Mouse (Mus musculus) limb, embryonic 11.5 days (tissue): ENCODE results near the gene Trpv4. TPM values are rescaled to one million over a fixed set of nuclear protein-coding genes. Genes with fewer than 3 reads are reported as not detected.

Source experiments
- ATAC-seq: fragments of 200-750 bp; cut with Nextera tagmentation; 2 replicates; pipeline ENCODE4 v1.8.0; 2017; ENCODE audit warnings: low read depth; ENCODE audit not compliant: insufficient number of reproducible peaks, low FRiP score, low TSS enrichment
- DNase-seq: peaks from one replicate; pipeline ENCODE4 v3.0.0-alpha.2; 2015; ENCODE audit warnings: low spot score
- H3K27ac ChIP-seq: fragments of 300-500 bp; sonication (generic); replicated peaks from 2 replicates; pipeline ENCODE4 v1.5.1; 2014; ENCODE audit warnings: low read depth, mild to moderate bottlenecking, low read length
- H3K27me3 ChIP-seq: fragments of 300-500 bp; sonication (generic); 2 replicates; pipeline ENCODE4 v1.6.1; 2014; ENCODE audit warnings: mild to moderate bottlenecking, low read length, mixed read lengths; ENCODE audit not compliant: control insufficient read depth, insufficient read depth
- H3K36me3 ChIP-seq: fragments of 300-500 bp; sonication (generic); 2 replicates; pipeline ENCODE4 v1.6.1; 2014; ENCODE audit warnings: mild to moderate bottlenecking, low read length, moderate library complexity, mixed read lengths; ENCODE audit not compliant: control insufficient read depth, insufficient read depth
- H3K4me1 ChIP-seq: fragments of 300-500 bp; sonication (generic); 2 replicates; pipeline ENCODE4 v1.6.1; 2014; ENCODE audit warnings: low read length, mixed read lengths; ENCODE audit not compliant: control insufficient read depth, insufficient read depth
- H3K4me2 ChIP-seq: fragments of 300-500 bp; sonication (generic); 2 replicates; pipeline ENCODE4 v1.6.1; 2014; ENCODE audit warnings: low read depth, mild to moderate bottlenecking, moderate library complexity; ENCODE audit not compliant: severe bottlenecking
- H3K4me3 ChIP-seq: fragments of 300-500 bp; sonication (generic); 2 replicates; pipeline ENCODE4 v1.5.1; 2014; ENCODE audit warnings: low read depth, low read length
- H3K9ac ChIP-seq: fragments of 300-500 bp; sonication (generic); 2 replicates; pipeline ENCODE4 v1.6.1; 2014; ENCODE audit warnings: mild to moderate bottlenecking, low read length
- H3K9me3 ChIP-seq: fragments of 300-500 bp; sonication (generic); 2 replicates; pipeline ENCODE4 v1.6.1; 2016; ENCODE audit warnings: low read length; ENCODE audit not compliant: control insufficient read depth
- WGBS: fragments of 180-500 bp; shearing (Covaris S2); extraction: QIAGEN DNeasy Blood & Tissue Kit; methylation state at CpG from one replicate; pipeline ENCODE4 v1.1.7; 2014; 5-methylcytosine and 5-hydroxymethylcytosine counted together
- polyA plus RNA-seq: library from polyadenylated mRNA; unstranded; fragments of >200 nt; fragmentation: Nextera tagmentation; extraction: Ambion mirVana; gene quantifications from 2 replicates; pipeline ENCODE4 v1.2.1, GENCODE M21; 2014

The Trpv4 gene
- polyA plus RNA-seq, 1 experiment from 2014 or later: 0.53 TPM

DNA sequence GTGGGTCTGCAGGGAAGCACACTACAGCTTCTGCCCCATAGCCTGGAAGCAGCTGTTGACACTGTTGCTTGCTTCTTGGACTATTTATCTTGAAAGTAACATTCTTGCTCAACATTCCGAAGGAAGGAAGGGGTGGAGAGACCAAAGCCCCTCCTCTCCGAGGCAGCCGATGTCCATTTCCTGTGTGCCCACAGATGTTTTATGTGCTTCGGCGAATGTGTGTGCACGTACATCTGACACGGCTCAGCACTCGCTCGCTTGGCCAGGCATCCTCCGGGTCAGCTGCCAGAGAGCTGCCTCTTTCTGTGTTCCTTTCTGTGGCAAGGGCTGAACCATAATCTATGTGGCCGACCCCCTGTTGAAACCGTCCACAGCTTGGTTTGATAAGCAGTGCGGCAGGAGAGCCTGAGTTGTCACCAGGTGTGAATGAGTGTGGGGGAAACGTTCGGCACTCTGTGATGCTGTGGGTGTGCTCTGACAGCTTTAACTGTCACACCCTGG is 63.4 kb downstream of the Trpv4 start:
- WGBS: 29% methylated on average over 15 of the region's 15 CpGs
- H3K27me3 ChIP-seq: no peaks in the 10 kb centered on the region
- H3K4me2 ChIP-seq: peak overlapping the region; percentile 15; the same call in 1 of the 2 replicates
- no peak overlapping the region for H3K4me3 ChIP-seq
- peak overlapping the region; percentile 65 for H3K27ac ChIP-seq
- no peak overlapping the region for H3K9ac ChIP-seq
- ATAC-seq (no peak), DNase-seq (peak; percentile 58)
- no peaks in the 10 kb centered on the region for H3K36me3 ChIP-seq
- peaks cover 36% of the 10 kb centered on the region for H3K4me1 ChIP-seq
- H3K9me3 ChIP-seq: no peaks in the 10 kb centered on the region

DNA sequence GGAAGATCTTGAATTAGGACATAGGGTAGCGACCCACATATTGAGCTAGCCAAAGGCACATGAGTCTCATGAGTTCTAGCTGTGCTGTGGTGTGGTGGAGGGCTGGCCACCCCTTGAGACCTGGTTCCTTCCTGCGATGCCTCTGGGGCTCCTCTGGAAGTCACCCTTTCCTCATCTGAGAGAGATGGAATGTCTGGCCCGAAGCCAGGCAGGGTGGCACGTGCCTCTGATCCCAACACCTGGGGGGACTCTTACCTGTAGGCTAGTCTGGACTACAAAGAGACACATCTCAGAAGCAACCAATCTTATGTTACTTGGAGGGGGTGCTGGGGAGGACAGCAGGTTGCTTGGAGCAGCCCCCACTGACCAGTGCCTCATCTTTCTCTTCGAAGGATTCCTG is 64.3 kb downstream of the Trpv4 start:
- H3K27ac ChIP-seq: peak overlapping the region; percentile 65; the same call in 1 of the 2 replicates
- no peaks in the 10 kb centered on the region for H3K9me3 ChIP-seq
- no peak overlapping the region for H3K4me3 ChIP-seq
- DNase-seq (no peak), ATAC-seq (no peak)
- H3K4me2 ChIP-seq: 0 out of 2 replicates have a peak overlapping the region, but pooled peaks have one; percentile 15
- WGBS: 90% methylated on average over 5 of the region's 5 CpGs
- H3K36me3 ChIP-seq: no peaks in the 10 kb centered on the region
- no peaks in the 10 kb centered on the region for H3K27me3 ChIP-seq
- no peak overlapping the region for H3K9ac ChIP-seq
- H3K4me1 ChIP-seq: peaks cover 44% of the 10 kb centered on the region

DNA sequence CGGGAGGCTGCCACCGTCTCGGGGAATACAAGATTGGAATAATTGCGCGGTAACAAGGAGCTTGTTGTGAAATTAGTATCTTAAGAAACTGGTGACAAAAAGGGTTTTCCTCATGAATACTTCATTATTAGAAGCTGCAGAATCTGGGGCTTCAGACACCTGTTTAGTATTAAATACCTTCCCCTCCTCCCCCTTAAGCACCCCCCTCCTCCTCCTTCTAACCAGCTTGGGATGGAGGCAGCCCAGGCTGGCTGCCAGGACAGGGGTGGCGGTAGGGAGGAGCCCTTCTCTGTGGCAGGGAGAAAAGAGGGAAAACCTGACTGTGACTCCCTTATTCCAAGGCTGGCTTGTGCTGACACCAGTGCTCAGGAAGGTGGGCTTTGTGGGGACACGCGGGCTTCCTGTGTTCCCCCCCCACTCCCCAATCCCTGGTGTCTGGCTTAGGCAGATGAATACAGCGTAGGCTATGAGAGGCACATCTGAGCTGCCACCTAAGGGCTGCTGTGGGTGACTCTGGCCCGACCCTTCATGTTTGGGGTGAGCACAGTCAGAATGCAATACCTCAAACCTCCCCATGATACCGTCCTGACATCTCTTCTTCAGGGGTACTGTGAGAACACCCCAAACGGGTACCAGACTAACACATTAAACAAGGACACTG is 64.9 kb downstream of the Trpv4 start:
- Histone ChIP-seq H3K4me3 (no peak overlapping the region), H3K27ac (no peak overlapping the region; the same call in 1 of the 2 replicates), H3K4me1 (peaks cover 46% of the 10 kb centered on the region), H3K9me3 (no peaks in the 10 kb centered on the region), H3K36me3 (no peaks in the 10 kb centered on the region), H3K9ac (no peak overlapping the region), H3K4me2 (0 out of 2 replicates have a peak overlapping the region, but pooled peaks have one; percentile 1), H3K27me3 (no peaks in the 10 kb centered on the region)
- DNase-seq (no peak), ATAC-seq (no peak)
- WGBS: 54% methylated on average over 12 of the region's 12 CpGs

DNA sequence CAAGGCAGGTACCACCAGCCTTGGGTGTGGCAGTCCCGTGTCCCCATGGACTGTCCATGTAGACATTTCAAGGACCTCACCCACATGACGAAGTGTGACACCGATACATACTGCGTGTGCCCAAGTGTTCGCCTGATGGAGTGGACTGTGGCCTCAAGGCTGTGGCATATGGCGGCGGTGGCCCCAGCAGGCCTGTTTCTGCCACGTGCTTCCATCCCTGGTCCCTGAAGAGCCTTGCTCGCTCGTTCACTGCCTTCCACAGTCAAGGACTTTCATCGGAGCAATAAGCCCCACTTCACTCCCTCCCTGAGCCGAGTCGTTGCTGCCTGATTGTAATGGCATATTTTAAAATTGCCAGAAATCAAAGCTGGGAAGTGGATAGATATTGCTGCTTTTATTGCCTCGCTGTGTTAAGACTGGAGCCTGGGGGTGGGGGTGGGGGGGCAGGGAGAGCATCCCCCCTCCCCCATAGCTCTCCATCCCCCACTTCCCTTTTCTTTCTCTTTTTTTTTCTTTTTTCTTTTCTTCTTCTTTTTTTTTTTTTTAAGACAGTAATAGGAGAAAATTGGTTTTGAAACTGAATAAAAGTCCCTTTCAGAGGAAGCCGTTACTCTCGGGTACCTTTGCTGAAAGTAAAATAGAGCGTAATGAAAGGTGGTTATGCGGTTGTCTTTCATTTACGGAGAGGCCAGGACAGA is 65.6 kb downstream of the Trpv4 start:
- ATAC-seq (no peak), DNase-seq (no peak)
- Histone ChIP-seq H3K4me2 (no peak overlapping the region), H3K9me3 (no peaks in the 10 kb centered on the region), H3K4me3 (no peak overlapping the region), H3K36me3 (no peaks in the 10 kb centered on the region), H3K27ac (no peak overlapping the region), H3K27me3 (no peaks in the 10 kb centered on the region), H3K9ac (no peak overlapping the region), H3K4me1 (peaks cover 46% of the 10 kb centered on the region)
- 54% methylated on average over 19 of the region's 19 CpGs for WGBS

DNA sequence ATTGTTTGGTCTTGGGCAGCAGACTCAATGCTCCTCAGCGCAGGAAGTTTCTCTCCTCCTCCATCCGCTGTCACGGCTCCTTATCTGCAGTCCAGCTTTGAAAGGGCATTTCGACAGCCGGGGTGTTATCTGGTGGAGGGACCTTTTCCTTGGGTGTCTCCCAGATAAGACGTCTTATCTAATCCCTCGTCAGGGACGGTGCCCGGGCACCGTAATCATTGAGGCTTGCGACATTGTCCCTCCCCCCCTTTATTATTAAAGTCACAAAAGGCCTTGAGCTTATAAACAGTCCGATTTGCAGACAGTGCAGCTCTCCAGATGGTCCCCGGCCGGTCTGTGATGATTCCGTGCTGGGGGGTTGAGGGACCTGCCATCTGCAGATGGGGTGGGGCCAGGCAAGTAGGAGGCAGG is 67.1 kb downstream of the Trpv4 start:
- H3K27ac ChIP-seq: no peak overlapping the region
- no peaks in the 10 kb centered on the region for H3K9me3 ChIP-seq
- no peak overlapping the region for H3K9ac ChIP-seq
- no peaks in the 10 kb centered on the region for H3K27me3 ChIP-seq
- no peak for DNase-seq
- no peak overlapping the region for H3K4me3 ChIP-seq
- H3K4me2 ChIP-seq: no peak overlapping the region
- H3K36me3 ChIP-seq: no peaks in the 10 kb centered on the region
- WGBS: 61% methylated on average over 15 of the region's 15 CpGs
- peaks cover 45% of the 10 kb centered on the region for H3K4me1 ChIP-seq
- ATAC-seq: no peak

DNA sequence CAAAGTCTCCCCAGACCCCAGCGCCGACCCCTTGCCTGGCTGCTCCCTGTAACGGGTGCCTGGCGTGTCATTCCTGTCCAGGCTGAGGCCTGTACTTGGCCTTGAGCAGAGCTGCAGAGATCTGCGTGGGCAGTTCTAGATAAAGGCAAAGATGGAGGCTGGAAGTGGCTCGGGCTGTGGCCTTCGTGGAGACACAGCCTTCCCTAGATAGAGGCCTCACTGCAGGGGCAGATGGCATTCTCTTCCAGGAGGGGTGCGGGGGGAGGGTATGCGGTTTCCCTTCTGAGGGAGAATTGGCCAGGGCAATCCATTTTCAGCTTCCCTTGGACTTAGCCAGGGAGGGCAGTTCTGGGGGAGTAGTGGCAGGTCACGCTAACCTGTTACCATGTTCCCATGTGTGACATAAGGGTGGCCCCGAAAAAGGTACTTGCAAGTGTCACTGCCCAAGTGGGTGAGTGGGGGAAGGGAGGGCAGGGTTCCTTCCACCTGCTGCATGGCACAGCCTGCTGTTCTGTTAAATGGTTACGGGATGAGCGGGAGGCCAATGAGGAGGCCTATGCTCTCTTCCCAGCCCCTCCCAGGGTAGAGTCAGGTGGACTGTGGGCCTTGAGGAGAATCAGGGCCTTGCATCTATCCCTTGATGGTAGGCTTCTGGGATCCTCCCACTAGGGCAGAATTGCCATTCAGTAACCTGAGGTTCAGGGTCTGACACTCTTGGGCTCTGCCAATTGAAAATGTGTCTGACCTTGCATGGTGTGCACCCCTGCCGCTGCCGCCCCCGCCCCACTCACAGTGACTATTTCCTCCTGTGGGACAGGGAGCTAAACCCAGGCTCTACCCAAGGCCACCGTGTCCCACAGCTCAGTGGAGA is 67.9 kb downstream of the Trpv4 start:
- no peak overlapping the region for H3K27ac ChIP-seq
- 82% methylated on average over 17 of the region's 17 CpGs for WGBS
- no peaks in the 10 kb centered on the region for H3K27me3 ChIP-seq

DNA sequence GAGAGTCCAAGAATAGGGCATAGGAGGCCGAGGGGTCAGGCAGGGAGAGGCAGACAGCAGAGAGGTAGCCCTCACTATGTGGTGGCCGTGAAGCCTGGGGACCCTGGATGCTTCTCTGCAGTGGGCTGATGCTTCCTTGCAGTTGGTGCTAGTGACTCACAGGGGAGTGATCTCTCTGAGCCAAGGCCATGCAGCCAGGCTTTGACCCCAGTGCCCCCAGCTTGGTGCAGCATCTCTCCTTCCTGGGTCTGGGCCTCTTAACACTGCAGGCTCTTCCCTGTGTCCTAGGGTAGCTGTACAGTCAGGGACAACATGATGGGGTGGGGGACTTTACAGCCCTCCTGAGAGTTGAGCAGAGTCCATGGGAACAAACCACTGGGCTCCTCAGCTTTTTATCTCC is 68.8 kb downstream of the Trpv4 start:
- no peaks in the 10 kb centered on the region for H3K27me3 ChIP-seq
- no peak overlapping the region for H3K9ac ChIP-seq
- no peak overlapping the region for H3K27ac ChIP-seq
- no peak overlapping the region for H3K4me2 ChIP-seq
- no peaks in the 10 kb centered on the region for H3K36me3 ChIP-seq
- H3K4me1 ChIP-seq: peaks cover 47% of the 10 kb centered on the region
- H3K4me3 ChIP-seq: no peak overlapping the region
- DNase-seq (no peak), ATAC-seq (no peak)
- H3K9me3 ChIP-seq: no peaks in the 10 kb centered on the region
- WGBS: 32% methylated on average over 2 of the region's 2 CpGs

More for the DNA sequence above, 67.9 kb downstream of the Trpv4 start:
- no peak for DNase-seq
- Histone ChIP-seq H3K9me3 (no peaks in the 10 kb centered on the region), H3K9ac (no peak overlapping the region), H3K4me2 (no peak overlapping the region), H3K36me3 (no peaks in the 10 kb centered on the region), H3K4me1 (peaks cover 54% of the 10 kb centered on the region), H3K4me3 (no peak overlapping the region)
- ATAC-seq: no peak

DNA sequence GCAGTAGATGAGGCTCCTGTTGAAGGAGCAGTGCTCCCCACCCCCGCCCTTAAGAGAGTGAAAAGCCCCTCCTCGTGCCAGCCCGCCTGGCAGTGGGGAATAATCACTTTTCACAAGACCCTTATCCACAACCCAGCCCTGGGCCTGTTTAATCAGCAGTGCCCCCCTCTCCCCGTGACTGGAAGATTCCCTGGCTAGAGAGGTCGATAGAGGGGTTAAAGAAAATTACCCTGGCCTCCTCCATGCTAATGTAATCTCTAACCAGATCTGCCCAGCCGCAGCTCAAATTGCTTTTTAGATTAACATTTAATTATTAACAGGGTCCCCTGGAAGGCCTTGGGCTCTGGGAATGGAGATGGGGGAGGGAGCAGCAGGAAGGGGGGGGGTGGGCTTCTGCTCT is 69.2 kb downstream of the Trpv4 start:
- H3K27me3 ChIP-seq: no peaks in the 10 kb centered on the region
- no peak overlapping the region for H3K9ac ChIP-seq
- ATAC-seq (no peak), DNase-seq (no peak)
- H3K4me1 ChIP-seq: peaks cover 43% of the 10 kb centered on the region
- H3K27ac ChIP-seq: no peak overlapping the region
- no peak overlapping the region for H3K4me2 ChIP-seq
- no peaks in the 10 kb centered on the region for H3K36me3 ChIP-seq
- 31% methylated on average over 6 of the region's 6 CpGs for WGBS
- H3K4me3 ChIP-seq: no peak overlapping the region
- no peaks in the 10 kb centered on the region for H3K9me3 ChIP-seq
